Mouse (Mus musculus): ENCODE measurements around the gene Nup107. TPM values are rescaled to one million over a fixed set of nuclear protein-coding genes. Genes with fewer than 3 reads are reported as not detected.

The Nup107 gene
- total RNA-seq, 4 experiments from 2014 or later, result 13.3 to 21.0 (median 15.6) TPM

Other genes with a start within 250 kb of the Nup107 start
- 10 to 100 TPM; 19.9 to 44.3 (median 31.5) TPM for gene Cpm, start 163.2 kb downstream of the Nup107 start, total RNA-seq (2022)
- gene Mdm2, start 81.9 kb downstream of the Nup107 start, total RNA-seq (2022), result 10 to 100 TPM; 51.0 to 82.1 (median 68.5) TPM
- 10 to 100 TPM; 16.6 to 24.2 (median 20.5) TPM for gene Slc35e3, start 46.3 kb downstream of the Nup107 start, total RNA-seq (2022)
- 100 to 1,000 TPM; 111 to 128 (median 116) TPM for gene Rap1b, start 53.3 kb upstream of the Nup107 start, total RNA-seq (2022)